Mouse (Mus musculus): Measurements from ENCODE around the gene Slfn3. TPM values are rescaled to one million over a fixed set of nuclear protein-coding genes. Genes with fewer than 3 reads are reported as not detected.
A peak's percentile ranks its signal among the peaks of the same experiment; 100 is the strongest.
"Not testable (repeated sequence)": the region's sequence is repeated elsewhere in the genome, so short reads cannot be mapped to it uniquely, and the experiment has no call there.

Slfn3 gene
- polyA plus RNA-seq (2015; fragmentation: Nextera tagmentation; extraction: Ambion mirVana): 0.18 and 0.52 TPM in 2 replicates

DNA sequence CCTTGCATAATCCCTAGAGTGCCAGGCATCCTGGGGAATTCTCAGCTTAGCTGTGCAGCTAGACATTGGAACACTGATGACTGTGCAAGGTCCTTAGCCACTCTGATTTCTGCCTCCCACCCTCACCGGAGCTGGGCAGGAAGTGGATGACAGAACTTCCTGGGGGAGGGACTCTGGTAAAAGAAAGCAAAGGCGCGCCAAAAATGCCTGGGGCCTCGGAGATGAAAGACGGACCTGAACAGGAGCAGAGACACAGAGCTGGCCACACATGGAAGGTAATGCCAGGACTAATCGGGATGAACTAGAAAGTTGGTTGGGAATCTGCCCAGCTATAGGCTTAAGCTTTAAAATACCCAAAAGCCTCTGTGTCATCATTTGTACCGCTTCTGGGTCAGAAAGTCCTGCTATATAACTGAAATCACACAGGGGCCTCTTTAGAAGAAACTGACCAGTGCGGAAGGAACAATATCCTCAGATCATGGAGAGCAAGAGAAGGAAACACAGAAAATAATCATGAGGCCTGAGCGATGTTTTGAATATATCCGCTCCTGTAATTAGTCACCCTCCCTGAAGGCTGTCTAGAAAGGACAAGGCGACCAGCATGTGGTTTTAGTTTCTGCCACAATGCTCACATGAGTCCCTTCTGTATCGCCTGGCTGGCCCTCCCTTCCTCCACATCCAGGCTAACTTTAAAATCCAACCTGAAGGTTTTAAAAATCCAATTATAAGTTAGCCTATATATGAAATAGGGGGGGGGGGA, at the start of gene Slfn3:
Gene Slfn3 (plus strand): TSS at position 197 of the 760 bp plus-strand sequence.
- no peak for ATAC-seq
- Histone ChIP-seq H3K4me2 (ENCODE audit: low read length) (no peak within 1 kb of the TSS), H3K9me3 (ENCODE audit: control insufficient read depth, low read length) (no peaks in the 10 kb centered on the region), H3K4me3 (ENCODE audit: low read length) (no peak within 1 kb of the TSS), H3K27ac (ENCODE audit: low read depth, low read length) (no peak within 1 kb of the TSS), H3K4me1 (ENCODE audit: control insufficient read depth, insufficient read depth, low read depth, low read length) (no peaks in the 10 kb centered on the region), H3K36me3 (ENCODE audit: control insufficient read depth, insufficient read depth, low read length) (no peaks in the 10 kb centered on the region), H3K27me3 (replicated peaks; ENCODE audit: control insufficient read depth, insufficient read depth, low read length) (no peaks in the 10 kb centered on the region), H3K9ac (ENCODE audit: low read depth, low read length) (no peak within 1 kb of the TSS)
- WGBS: 74% methylated on average over 12 of the region's 12 CpGs

DNA sequence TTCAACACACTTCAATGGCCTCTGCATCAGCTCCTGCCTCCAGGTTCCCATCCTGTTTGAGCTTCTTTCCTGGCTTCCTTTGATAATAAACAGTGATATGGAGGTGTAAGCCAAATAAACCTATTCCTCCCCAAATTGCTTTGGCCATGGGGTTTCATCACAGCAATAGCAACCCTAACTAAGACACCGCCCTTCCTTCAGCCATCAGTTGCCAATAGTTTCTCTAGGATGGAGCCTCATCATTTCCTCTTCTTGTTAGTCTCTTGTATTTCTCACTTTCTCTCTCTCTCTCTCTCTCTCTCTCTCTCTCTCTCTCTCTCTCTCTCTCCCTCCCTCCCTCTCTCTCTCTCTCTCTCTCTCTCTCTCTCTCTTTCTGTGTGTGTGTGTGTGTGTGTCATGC, 42.2 kb upstream of the Slfn3 start:
- ATAC-seq; H3K4me2 ChIP-seq (ENCODE audit: low read length); H3K9me3 ChIP-seq (ENCODE audit: control insufficient read depth, low read length); H3K27me3 ChIP-seq (replicated peaks; ENCODE audit: control insufficient read depth, insufficient read depth, low read length); H3K9ac ChIP-seq (ENCODE audit: low read depth, low read length); H3K4me1 ChIP-seq (ENCODE audit: control insufficient read depth, insufficient read depth, low read depth, low read length); H3K27ac ChIP-seq (ENCODE audit: low read depth, low read length); H3K4me3 ChIP-seq (ENCODE audit: low read length); H3K36me3 ChIP-seq (ENCODE audit: control insufficient read depth, insufficient read depth, low read length): not testable (repeated sequence)
- no CpG with 5 or more reads among the region's 1 CpGs for WGBS

GRCm38 (mm10) chr11:83174948-83175539, 16.1 kb upstream of the Slfn3 start, which contains the start of gene Slfn4:
Slfn4 (plus strand) TSS chr11:83175186.
- Histone ChIP-seq H3K27me3 (replicated peaks; ENCODE audit: control insufficient read depth, insufficient read depth, low read length) (no peaks in the 10 kb centered on the region), H3K9ac (ENCODE audit: low read depth, low read length) (no peak within 1 kb of the TSS), H3K27ac (ENCODE audit: low read depth, low read length) (no peak within 1 kb of the TSS), H3K4me3 (ENCODE audit: low read length) (no peak within 1 kb of the TSS), H3K4me1 (ENCODE audit: control insufficient read depth, insufficient read depth, low read depth, low read length) (no peaks in the 10 kb centered on the region), H3K9me3 (ENCODE audit: control insufficient read depth, low read length) (no peaks in the 10 kb centered on the region), H3K4me2 (ENCODE audit: low read length) (no peak within 1 kb of the TSS), H3K36me3 (ENCODE audit: control insufficient read depth, insufficient read depth, low read length) (no peaks in the 10 kb centered on the region)
- no peak for ATAC-seq
- 87% methylated on average over 12 of the region's 12 CpGs for WGBS

DNA sequence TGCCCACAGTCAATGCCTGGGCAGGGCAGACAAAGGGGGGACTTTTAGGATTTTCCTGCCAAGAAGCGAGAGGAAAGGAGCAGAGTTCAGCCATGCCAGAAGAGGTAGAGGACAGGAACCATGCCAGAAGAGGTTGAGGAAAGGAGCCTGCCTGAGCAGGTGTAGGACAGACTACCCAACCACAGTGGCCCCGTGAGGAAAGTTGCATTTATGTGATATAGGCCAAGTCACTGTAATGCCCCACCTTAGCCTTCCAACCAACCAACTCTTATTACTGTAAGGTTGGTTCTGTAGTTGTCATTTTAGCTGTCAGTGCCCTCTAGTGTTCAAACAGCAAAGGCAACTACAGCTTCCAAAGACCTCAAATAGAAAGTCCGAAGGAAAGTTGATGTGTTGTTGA, 871 bp downstream of the Slfn3 start:
- Histone ChIP-seq H3K27ac (ENCODE audit: low read depth, low read length) (no peak overlapping the region), H3K4me3 (ENCODE audit: low read length) (no peak overlapping the region), H3K27me3 (replicated peaks; ENCODE audit: control insufficient read depth, insufficient read depth, low read length) (no peaks in the 10 kb centered on the region), H3K4me1 (ENCODE audit: control insufficient read depth, insufficient read depth, low read depth, low read length) (no peaks in the 10 kb centered on the region), H3K4me2 (ENCODE audit: low read length) (no peak overlapping the region), H3K9ac (ENCODE audit: low read depth, low read length) (no peak overlapping the region), H3K36me3 (ENCODE audit: control insufficient read depth, insufficient read depth, low read length) (no peaks in the 10 kb centered on the region), H3K9me3 (ENCODE audit: control insufficient read depth, low read length) (no peaks in the 10 kb centered on the region)
- WGBS: 59% methylated on average over 3 of the region's 3 CpGs
- ATAC-seq: 0 out of 2 replicates have a peak, but pooled peaks have one; percentile 11

DNA sequence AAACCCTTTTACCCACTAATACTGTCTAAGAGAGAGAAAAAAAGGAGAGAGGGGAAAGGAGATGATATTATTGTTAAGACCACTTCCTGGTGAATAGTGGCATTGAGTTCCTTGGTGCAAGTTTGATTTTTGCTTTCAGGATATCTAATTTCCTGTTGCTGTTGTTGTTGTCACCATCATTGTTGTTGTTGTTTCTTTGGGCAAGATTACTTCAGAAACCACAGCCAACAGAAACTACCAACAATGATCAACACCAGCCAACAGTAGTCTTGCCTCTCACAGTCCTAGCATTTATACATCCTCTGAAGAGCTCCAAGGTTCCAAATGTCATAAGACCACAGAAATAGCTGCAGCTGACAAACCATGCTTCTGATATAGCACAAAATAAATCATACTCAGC, 13.9 kb downstream of the Slfn3 start:
- Histone ChIP-seq H3K9me3 (ENCODE audit: control insufficient read depth, low read length) (no peaks in the 10 kb centered on the region), H3K4me2 (ENCODE audit: low read length) (no peak overlapping the region), H3K27me3 (replicated peaks; ENCODE audit: control insufficient read depth, insufficient read depth, low read length) (no peaks in the 10 kb centered on the region), H3K4me3 (ENCODE audit: low read length) (no peak overlapping the region), H3K9ac (ENCODE audit: low read depth, low read length) (no peak overlapping the region), H3K27ac (ENCODE audit: low read depth, low read length) (no peak overlapping the region), H3K4me1 (ENCODE audit: control insufficient read depth, insufficient read depth, low read depth, low read length) (no peaks in the 10 kb centered on the region), H3K36me3 (ENCODE audit: control insufficient read depth, insufficient read depth, low read length) (no peaks in the 10 kb centered on the region)
- no peak for ATAC-seq

DNA sequence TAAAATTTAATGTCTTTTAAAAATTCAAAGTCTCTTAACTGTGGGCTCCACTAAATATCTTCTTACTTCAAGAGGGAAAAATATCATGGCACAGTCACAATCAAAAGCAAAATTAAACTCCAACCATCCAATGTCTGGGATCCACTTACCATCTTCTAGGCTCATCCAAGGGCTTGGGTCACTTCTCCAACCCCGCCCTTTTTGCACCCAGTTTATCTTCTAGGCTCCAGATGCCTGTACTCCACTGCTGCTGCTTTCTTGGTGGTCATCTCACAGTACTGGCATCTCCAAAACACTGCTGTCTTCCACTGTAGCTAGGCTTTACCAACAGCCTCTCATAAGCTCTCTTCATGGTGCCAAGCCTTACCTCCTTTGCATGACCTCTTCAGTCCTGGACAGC, 25.0 kb downstream of the Slfn3 start:
- ATAC-seq: no peak
- Histone ChIP-seq H3K9ac (ENCODE audit: low read depth, low read length) (no peak overlapping the region), H3K27me3 (replicated peaks; ENCODE audit: control insufficient read depth, insufficient read depth, low read length) (no peaks in the 10 kb centered on the region), H3K27ac (ENCODE audit: low read depth, low read length) (no peak overlapping the region), H3K36me3 (ENCODE audit: control insufficient read depth, insufficient read depth, low read length) (no peaks in the 10 kb centered on the region), H3K4me3 (ENCODE audit: low read length) (no peak overlapping the region), H3K9me3 (ENCODE audit: control insufficient read depth, low read length) (no peaks in the 10 kb centered on the region), H3K4me1 (ENCODE audit: control insufficient read depth, insufficient read depth, low read depth, low read length) (no peaks in the 10 kb centered on the region), H3K4me2 (ENCODE audit: low read length) (no peak overlapping the region)
- WGBS: 82% methylated on average over 1 of the region's 1 CpGs

GRCm38 (mm10) chr11:83221328-83221877, 30.3 kb downstream of the Slfn3 start:
- Histone ChIP-seq H3K9ac (ENCODE audit: low read depth, low read length) (no peak overlapping the region), H3K4me2 (ENCODE audit: low read length) (no peak overlapping the region), H3K27ac (ENCODE audit: low read depth, low read length) (no peak overlapping the region), H3K27me3 (replicated peaks; ENCODE audit: control insufficient read depth, insufficient read depth, low read length) (no peaks in the 10 kb centered on the region), H3K4me1 (ENCODE audit: control insufficient read depth, insufficient read depth, low read depth, low read length) (no peaks in the 10 kb centered on the region), H3K36me3 (ENCODE audit: control insufficient read depth, insufficient read depth, low read length) (no peaks in the 10 kb centered on the region), H3K9me3 (ENCODE audit: control insufficient read depth, low read length) (no peaks in the 10 kb centered on the region), H3K4me3 (ENCODE audit: low read length) (no peak overlapping the region)
- no peak for ATAC-seq
- WGBS: 93% methylated on average over 1 of the region's 1 CpGs

GRCm38 (mm10) chr11:83223367-83223766, 32.2 kb downstream of the Slfn3 start:
- H3K27ac ChIP-seq (ENCODE audit: low read depth, low read length): no peak overlapping the region
- no peaks in the 10 kb centered on the region for H3K9me3 ChIP-seq (ENCODE audit: control insufficient read depth, low read length)
- H3K36me3 ChIP-seq (ENCODE audit: control insufficient read depth, insufficient read depth, low read length): no peaks in the 10 kb centered on the region
- H3K4me1 ChIP-seq (ENCODE audit: control insufficient read depth, insufficient read depth, low read depth, low read length): no peaks in the 10 kb centered on the region
- ATAC-seq: no peak
- H3K9ac ChIP-seq (ENCODE audit: low read depth, low read length): no peak overlapping the region
- H3K27me3 ChIP-seq (replicated peaks; ENCODE audit: control insufficient read depth, insufficient read depth, low read length): no peaks in the 10 kb centered on the region
- no peak overlapping the region for H3K4me3 ChIP-seq (ENCODE audit: low read length)
- 88% methylated on average over 7 of the region's 7 CpGs for WGBS
- H3K4me2 ChIP-seq (ENCODE audit: low read length): no peak overlapping the region

DNA sequence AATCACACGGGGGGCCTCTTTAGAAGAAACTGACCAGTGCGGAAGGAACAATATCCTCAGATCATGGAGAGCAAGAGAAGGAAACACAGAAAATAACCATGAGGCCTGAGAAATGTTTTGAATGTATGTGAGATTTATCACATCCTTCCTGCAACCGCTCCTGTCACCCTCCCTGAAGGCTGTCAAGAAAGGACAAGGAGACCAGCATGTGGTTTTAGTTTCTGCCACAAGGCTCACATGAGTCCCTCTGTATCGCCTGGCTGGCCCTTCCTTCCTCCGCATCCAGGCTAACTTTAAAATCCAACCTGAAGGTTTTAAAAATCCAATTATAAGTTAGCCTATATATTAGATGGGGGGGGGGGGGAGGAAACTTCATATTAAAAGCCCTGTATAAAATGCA, 32.7 kb downstream of the Slfn3 start:
- not testable (repeated sequence) for H3K27ac ChIP-seq (ENCODE audit: low read depth, low read length); H3K9me3 ChIP-seq (ENCODE audit: control insufficient read depth, low read length); H3K4me1 ChIP-seq (ENCODE audit: control insufficient read depth, insufficient read depth, low read depth, low read length); H3K27me3 ChIP-seq (replicated peaks; ENCODE audit: control insufficient read depth, insufficient read depth, low read length); H3K4me3 ChIP-seq (ENCODE audit: low read length); H3K36me3 ChIP-seq (ENCODE audit: control insufficient read depth, insufficient read depth, low read length); H3K9ac ChIP-seq (ENCODE audit: low read depth, low read length); H3K4me2 ChIP-seq (ENCODE audit: low read length); ATAC-seq
- 87% methylated on average over 5 of the region's 5 CpGs for WGBS
